Mouse (Mus musculus): ENCODE data around the gene Smarca2. TPM values are rescaled to one million over a fixed set of nuclear protein-coding genes. Genes with fewer than 3 reads are reported as not detected.

Gene Smarca2
- polyA plus RNA-seq, 1 experiment from 2014 or later = 72.0 TPM

DNA sequence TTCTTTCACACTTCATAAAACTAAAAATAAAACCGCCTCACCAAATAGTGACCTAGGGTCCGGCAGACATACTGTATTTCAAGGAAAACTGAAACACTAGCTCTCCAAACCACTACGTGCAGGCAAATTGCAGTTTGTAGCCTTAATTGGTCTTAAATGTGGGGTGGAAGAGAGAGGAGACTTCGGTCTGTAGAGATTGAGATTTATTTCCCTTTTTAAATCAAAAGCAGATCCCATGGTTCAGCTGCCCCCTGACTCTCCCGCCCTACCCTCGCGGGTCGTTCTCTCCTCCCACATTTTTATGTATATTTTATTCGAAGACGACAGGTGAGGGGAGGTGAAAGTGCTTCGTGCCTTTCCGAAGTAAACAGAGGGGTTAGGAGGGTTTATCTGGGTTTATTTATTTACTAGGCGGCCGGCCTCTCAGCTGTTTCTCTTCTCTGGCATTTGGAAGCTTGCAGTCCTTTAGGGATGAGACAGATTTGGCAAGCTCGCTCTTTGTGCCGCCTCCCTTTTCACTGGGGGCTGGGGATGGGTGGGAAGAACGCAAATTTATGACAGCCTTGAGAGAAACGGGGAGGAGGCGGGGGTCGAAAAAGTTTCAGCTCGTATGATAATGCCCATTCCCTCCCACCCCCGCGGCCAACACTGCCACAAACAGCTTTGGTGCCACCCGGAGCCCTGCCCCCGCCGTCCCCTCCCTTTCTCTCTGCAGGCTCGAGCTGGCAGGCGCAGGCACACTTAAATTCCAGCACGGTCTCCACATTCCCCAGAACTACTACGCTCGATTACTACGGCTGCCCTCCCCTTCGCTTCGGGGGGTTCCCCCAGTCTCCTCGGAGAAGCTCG is 720 bp upstream of the Smarca2 start:
- peak; percentile 56 for ATAC-seq (ENCODE audit: insufficient number of reproducible peaks, insufficient read depth, low FRiP score, low TSS enrichment, low read depth)
- H3K36me3 ChIP-seq = no peaks in the 10 kb centered on the region
- H3K27me3 ChIP-seq = peaks cover 8% of the 10 kb centered on the region; the same call in 1 of the 2 replicates
- H3K9me3 ChIP-seq = no peaks in the 10 kb centered on the region
- under 1% methylated on average over 36 of the region's 36 CpGs for WGBS
- peaks cover 28% of the 10 kb centered on the region for H3K4me1 ChIP-seq (replicated peaks)
- H3K4me2 ChIP-seq = peak overlapping the region; percentile 99
- H3K27ac ChIP-seq = peak overlapping the region; percentile 95
- peak overlapping the region; percentile 74 for H3K4me3 ChIP-seq (replicated peaks)
- peak overlapping the region; percentile 84 for H3K9ac ChIP-seq (replicated peaks)

DNA sequence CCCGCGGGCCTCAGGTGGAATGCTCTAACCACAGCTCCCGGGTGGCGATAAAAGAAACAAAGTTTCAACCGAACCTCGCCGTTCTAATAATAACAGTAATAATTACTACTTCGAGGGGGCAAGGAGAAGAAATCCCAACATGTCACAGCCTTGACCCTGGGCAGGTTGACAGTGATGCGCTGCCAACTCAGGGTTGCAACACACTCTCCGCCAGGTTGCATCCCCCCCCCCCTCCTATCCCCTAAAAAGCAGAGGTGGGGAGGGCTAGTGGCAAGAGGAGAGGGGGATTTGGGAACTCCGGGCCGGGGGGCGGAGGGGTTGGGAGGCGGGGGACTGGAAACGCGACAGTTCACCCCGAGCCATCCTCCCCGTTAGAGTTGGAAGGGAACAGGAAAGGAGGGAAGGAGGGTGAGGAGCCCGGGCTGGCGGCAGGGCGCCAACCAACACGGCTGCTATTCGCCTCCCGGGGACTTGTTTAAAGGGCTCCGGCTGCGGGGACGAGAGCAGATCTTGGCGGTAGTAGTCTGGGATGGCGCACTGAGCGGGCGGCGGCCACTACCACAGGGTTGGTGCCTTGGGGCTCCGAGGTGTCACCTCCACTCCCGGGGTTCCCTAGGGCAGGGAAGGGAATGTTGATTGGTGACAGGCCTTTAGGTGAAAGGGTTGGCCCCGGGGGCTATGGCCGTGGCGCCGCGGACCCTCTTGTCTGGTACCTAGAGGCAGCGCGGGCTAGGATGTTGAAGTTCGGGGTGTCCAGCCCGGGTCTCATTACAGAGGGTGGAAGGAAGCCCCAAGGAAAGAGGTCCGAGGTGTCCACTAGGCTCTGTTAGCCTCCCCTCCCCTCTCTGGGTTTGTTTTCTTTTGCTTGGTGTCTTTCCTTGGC is 829 bp downstream of the Smarca2 start:
- Histone ChIP-seq H3K4me3 (replicated peaks) (peak overlapping the region; percentile 74), H3K9ac (replicated peaks) (peak overlapping the region; percentile 84), H3K36me3 (no peaks in the 10 kb centered on the region), H3K4me2 (peak overlapping the region; percentile 99), H3K27me3 (peaks cover 8% of the 10 kb centered on the region; the same call in 1 of the 2 replicates), H3K9me3 (no peaks in the 10 kb centered on the region), H3K4me1 (replicated peaks) (peaks cover 28% of the 10 kb centered on the region), H3K27ac (peak overlapping the region; percentile 95)
- ATAC-seq (ENCODE audit: insufficient number of reproducible peaks, insufficient read depth, low FRiP score, low TSS enrichment, low read depth) = peak; percentile 12; the same call in 1 of the 2 replicates
- 0% methylated on average over 44 of the region's 44 CpGs for WGBS

DNA sequence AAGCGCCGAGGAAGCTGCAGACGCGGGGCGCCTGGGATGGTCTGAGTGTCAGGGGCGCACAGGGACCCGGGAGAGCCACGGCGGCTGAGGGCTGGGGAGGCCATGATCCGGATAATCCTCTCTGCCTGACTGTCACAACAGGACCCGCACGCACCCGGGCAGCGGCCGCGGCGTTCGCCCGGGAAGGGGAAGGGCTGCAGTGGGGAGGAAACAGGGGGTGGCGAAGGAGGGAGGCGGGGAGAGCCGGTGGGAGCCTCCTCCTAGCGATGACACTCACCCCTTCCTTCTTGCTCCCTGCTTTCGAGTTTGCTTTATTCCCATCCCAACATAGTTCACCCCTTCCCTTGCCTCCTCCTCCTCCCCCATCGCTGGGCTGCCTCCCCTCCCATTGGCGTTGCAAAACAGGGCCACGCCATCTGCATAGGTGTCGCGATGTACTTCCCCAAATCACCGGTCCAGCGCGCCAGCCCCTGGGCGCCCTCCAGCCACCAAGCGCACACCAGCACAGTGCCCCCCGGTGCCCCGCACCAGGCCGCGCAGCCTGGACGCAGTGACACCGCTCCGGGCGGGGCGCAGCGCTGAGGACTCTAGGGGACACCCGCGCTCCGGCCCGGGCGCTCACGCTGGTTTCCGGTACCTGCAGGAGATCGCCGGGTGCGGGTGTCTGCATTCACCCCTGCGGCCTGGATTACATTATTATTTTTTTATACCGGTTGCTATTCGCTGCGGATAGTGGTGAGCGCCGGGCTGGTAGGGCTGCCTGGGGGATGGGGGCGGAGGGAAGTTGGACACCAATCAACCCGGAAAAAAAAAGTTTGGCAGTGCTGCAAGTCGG is 1.7 kb downstream of the Smarca2 start:
- WGBS = under 1% methylated on average over 54 of the region's 63 CpGs
- H3K4me2 ChIP-seq = peak overlapping the region; percentile 99
- peaks cover 28% of the 10 kb centered on the region for H3K4me1 ChIP-seq (replicated peaks)
- H3K36me3 ChIP-seq = no peaks in the 10 kb centered on the region
- H3K4me3 ChIP-seq (replicated peaks) = peak overlapping the region; percentile 74
- peak overlapping the region; percentile 84 for H3K9ac ChIP-seq (replicated peaks)
- no peaks in the 10 kb centered on the region for H3K9me3 ChIP-seq
- H3K27me3 ChIP-seq = peaks cover 5% of the 10 kb centered on the region; the same call in 1 of the 2 replicates
- peak; percentile 15 for ATAC-seq (ENCODE audit: insufficient number of reproducible peaks, insufficient read depth, low FRiP score, low TSS enrichment, low read depth)
- peak overlapping the region; percentile 83 for H3K27ac ChIP-seq

DNA sequence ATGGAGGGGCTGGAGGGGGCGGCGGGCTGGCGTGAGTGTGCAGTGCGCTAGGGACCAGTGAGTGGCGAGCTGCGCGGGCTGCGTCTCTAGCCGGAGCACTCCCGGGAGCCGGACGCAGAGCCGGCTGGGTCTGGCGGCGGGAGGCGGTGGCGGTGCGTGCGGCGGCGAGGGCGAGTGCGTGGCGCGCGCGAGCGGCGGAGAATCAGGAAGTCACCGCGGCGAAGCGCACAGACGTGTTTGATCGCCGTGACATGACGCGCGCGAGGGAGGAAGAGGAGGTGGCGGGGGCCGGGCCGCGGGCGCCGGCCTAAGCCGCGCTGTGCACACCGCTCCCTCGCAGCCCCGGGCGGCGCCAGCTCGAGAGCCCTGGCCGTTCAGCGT is 2.3 kb downstream of the Smarca2 start:
- peak overlapping the region; percentile 74 for H3K4me3 ChIP-seq (replicated peaks)
- H3K27me3 ChIP-seq = peaks cover 4% of the 10 kb centered on the region; the same call in 1 of the 2 replicates
- H3K4me2 ChIP-seq = peak overlapping the region; percentile 99
- H3K36me3 ChIP-seq = no peaks in the 10 kb centered on the region
- peak overlapping the region; percentile 84 for H3K9ac ChIP-seq (replicated peaks)
- WGBS = under 1% methylated on average over 42 of the region's 56 CpGs
- peak overlapping the region; percentile 83 for H3K27ac ChIP-seq
- no peak for ATAC-seq (ENCODE audit: insufficient number of reproducible peaks, insufficient read depth, low FRiP score, low TSS enrichment, low read depth)
- H3K4me1 ChIP-seq (replicated peaks) = peaks cover 28% of the 10 kb centered on the region
- no peaks in the 10 kb centered on the region for H3K9me3 ChIP-seq

DNA sequence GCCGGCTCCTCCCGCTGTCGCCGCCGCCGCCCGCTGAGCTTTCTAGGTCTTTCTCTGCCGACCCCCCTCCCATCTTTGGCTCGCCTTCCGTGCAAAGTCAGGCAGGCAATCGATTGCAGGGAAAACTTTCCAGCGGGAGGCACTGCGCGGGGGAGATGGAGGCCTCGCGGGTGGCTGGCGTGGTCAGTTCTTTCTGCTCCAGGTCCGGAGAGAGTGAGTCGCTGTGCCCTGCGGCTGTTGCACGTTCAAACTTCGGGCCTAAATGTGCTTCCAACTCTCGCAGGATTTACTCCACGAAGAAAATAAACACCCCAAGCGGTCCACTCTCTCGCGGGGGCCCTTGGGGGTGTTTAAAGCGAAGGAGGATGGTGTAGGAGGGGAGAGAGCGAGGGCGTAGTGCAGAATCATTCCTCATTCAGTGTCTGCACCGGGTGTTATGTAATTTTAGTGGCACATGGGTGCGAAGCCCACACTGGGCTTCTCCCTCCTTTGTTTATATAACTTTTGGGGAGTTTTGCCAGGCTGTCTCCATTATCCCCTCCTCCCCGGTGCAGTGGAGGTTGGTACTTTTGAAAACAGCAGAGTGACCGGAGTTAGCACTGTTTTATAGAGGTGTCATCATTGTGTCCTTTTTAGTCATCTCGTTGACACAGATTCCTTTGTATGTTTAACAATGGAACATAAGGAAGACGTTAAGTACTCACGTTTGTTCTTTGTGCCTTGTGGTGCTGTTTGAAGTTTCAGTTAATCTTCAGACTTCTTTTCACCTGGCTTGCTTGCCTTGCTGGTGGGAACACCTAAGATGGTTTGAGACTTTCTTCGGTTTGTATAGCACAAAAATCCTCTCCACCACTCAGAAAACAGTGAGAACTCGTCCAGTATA is 2.9 kb downstream of the Smarca2 start:
- Histone ChIP-seq H3K9me3 (no peaks in the 10 kb centered on the region), H3K9ac (replicated peaks) (peak overlapping the region; percentile 84), H3K27ac (peak overlapping the region; percentile 83), H3K27me3 (peaks cover 4% of the 10 kb centered on the region; the same call in 1 of the 2 replicates), H3K4me1 (replicated peaks) (peaks cover 24% of the 10 kb centered on the region), H3K4me2 (peak overlapping the region; percentile 99), H3K36me3 (no peaks in the 10 kb centered on the region), H3K4me3 (replicated peaks) (peak overlapping the region; percentile 74)
- under 1% methylated on average over 39 of the region's 39 CpGs for WGBS
- ATAC-seq (ENCODE audit: insufficient number of reproducible peaks, insufficient read depth, low FRiP score, low TSS enrichment, low read depth) = no peak

DNA sequence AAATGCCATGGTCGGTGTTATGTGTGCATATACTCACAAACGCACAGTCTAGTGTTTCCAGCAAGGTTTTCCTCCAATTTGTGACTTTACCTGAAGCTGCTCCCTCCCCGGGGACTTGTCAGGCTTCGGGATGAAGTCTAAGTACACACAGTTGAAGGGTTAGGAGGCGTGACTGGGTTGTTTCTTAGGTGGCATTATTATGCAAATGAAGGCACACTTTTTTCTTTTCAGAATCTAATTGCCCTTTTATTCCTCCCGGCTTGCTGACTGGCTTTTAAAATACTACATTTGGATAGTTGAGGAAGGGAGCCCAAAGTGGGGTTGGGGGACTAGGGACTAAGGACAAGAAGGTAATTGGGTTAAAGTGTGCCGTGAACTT is 3.6 kb downstream of the Smarca2 start:
- WGBS = 7% methylated on average over 7 of the region's 7 CpGs
- H3K9ac ChIP-seq (replicated peaks) = peak overlapping the region; percentile 84
- no peaks in the 10 kb centered on the region for H3K36me3 ChIP-seq
- H3K27me3 ChIP-seq = peaks cover 4% of the 10 kb centered on the region; the same call in 1 of the 2 replicates
- peaks cover 22% of the 10 kb centered on the region for H3K4me1 ChIP-seq (replicated peaks)
- no peaks in the 10 kb centered on the region for H3K9me3 ChIP-seq
- peak overlapping the region; percentile 99 for H3K4me2 ChIP-seq
- no peak for ATAC-seq (ENCODE audit: insufficient number of reproducible peaks, insufficient read depth, low FRiP score, low TSS enrichment, low read depth)
- no peak overlapping the region for H3K27ac ChIP-seq
- peak overlapping the region; percentile 74 for H3K4me3 ChIP-seq (replicated peaks)

DNA sequence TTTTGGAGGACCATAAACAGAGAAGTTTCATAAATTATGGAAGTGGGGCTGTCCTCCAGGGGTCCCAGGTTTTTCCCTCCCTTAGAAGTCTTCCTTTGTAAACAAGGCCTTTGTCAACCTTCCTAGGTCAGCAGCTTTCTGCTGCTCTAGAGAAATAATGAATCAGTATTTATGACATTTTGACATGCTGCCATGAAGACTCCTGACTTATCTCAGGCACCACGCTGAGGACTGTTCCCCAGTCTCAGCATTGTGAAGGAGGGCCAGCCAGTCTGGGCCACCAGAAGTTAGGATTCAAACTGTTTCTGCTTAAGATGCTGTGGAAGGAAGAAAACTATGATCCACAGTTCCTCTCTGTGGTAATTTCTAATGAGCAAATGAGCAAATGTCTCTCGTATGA is 4.8 kb downstream of the Smarca2 start:
- Histone ChIP-seq H3K9ac (replicated peaks) (no peak overlapping the region), H3K9me3 (no peaks in the 10 kb centered on the region), H3K4me1 (replicated peaks) (peaks cover 15% of the 10 kb centered on the region), H3K4me3 (replicated peaks) (no peak overlapping the region), H3K36me3 (no peaks in the 10 kb centered on the region), H3K4me2 (no peak overlapping the region), H3K27me3 (peaks cover 4% of the 10 kb centered on the region; the same call in 1 of the 2 replicates), H3K27ac (no peak overlapping the region)
- no peak for ATAC-seq (ENCODE audit: insufficient number of reproducible peaks, insufficient read depth, low FRiP score, low TSS enrichment, low read depth)
- 38% methylated on average over 2 of the region's 2 CpGs for WGBS

DNA sequence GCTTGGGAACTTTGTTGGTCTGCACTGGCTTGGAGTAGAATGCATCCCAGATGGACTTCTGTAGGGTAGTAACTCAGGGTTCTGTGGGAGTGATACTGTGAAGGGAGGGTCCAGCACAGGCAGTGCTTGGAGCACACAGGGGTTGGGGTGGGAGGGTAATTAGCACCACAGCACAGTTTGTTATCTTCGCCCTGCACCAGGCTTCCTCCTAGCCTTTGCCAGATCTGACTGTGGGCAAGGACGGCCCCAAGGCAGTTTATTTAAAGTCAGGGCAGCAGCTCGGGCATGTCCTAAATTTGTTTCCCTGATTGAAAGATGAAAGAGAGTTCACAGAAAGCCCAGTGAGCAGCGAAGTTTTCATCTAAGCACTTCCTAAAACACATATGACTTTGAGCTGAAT is 8.1 kb downstream of the Smarca2 start:
- Histone ChIP-seq H3K4me2 (no peak overlapping the region), H3K9ac (replicated peaks) (no peak overlapping the region), H3K9me3 (no peaks in the 10 kb centered on the region), H3K4me1 (replicated peaks) (peaks cover 16% of the 10 kb centered on the region), H3K27me3 (peaks cover 4% of the 10 kb centered on the region; the same call in 1 of the 2 replicates), H3K4me3 (replicated peaks) (no peak overlapping the region), H3K36me3 (no peaks in the 10 kb centered on the region), H3K27ac (no peak overlapping the region)
- no peak for ATAC-seq (ENCODE audit: insufficient number of reproducible peaks, insufficient read depth, low FRiP score, low TSS enrichment, low read depth)
- WGBS = 23% methylated on average over 4 of the region's 4 CpGs

DNA sequence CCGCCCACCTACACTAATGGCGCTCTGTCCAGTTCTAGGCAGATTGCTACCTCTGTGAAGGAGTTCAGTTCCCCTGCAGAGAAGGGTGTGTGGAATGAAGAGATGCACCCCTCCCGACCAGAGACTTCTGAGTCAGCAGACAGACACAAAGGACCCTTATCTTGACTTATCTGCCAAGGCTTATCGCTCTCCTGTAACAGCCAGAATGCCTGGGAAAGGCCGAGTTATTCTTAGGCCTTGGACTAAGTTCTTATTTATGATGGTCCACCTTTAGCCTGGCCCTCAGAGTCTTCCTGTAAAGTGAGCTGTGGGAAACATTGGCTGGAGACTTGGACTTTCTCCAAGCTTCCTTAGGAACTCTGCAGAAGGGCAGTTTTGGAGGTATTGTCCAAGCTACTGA is 8.8 kb downstream of the Smarca2 start:
- no peak for ATAC-seq (ENCODE audit: insufficient number of reproducible peaks, insufficient read depth, low FRiP score, low TSS enrichment, low read depth)
- H3K4me2 ChIP-seq = no peak overlapping the region
- no peak overlapping the region for H3K4me3 ChIP-seq (replicated peaks)
- H3K9ac ChIP-seq (replicated peaks) = no peak overlapping the region
- H3K27ac ChIP-seq = no peak overlapping the region
- no peaks in the 10 kb centered on the region for H3K9me3 ChIP-seq
- peaks cover 10% of the 10 kb centered on the region; the same call in 1 of the 2 replicates for H3K4me1 ChIP-seq (replicated peaks)
- no peaks in the 10 kb centered on the region; the same call in 1 of the 2 replicates for H3K27me3 ChIP-seq
- 77% methylated on average over 5 of the region's 5 CpGs for WGBS
- no peaks in the 10 kb centered on the region for H3K36me3 ChIP-seq

DNA sequence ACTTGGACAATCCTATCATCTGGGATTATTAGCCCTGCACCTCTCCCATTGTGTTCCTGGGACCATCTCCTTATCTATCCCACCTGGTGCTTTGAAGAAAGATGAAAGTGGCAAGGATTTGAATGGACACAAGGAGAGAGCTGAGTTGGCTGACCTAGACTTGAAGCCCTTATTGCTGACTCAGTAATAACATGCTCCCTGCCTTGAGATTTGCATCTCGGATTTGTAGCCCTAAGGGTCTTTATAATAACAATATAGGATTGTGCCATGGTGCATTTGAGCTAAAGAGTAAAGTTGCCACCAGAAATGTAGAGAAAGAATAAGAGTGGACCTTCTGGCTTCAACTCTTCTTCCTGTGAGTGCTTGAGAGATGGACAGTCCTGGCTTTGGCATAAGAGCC is 11.4 kb downstream of the Smarca2 start:
- H3K36me3 ChIP-seq = peaks cover 10% of the 10 kb centered on the region
- H3K4me2 ChIP-seq = no peak overlapping the region
- H3K4me3 ChIP-seq (replicated peaks) = no peak overlapping the region
- H3K9me3 ChIP-seq = no peaks in the 10 kb centered on the region
- H3K27me3 ChIP-seq = no peaks in the 10 kb centered on the region
- 74% methylated on average over 1 of the region's 1 CpGs for WGBS
- ATAC-seq (ENCODE audit: insufficient number of reproducible peaks, insufficient read depth, low FRiP score, low TSS enrichment, low read depth) = no peak
- H3K9ac ChIP-seq (replicated peaks) = no peak overlapping the region
- peaks cover 10% of the 10 kb centered on the region; the same call in 1 of the 2 replicates for H3K4me1 ChIP-seq (replicated peaks)
- no peak overlapping the region for H3K27ac ChIP-seq
